Comparison of ENCODE assay signal across 8 mouse cellular contexts in the genomic region with DNA sequence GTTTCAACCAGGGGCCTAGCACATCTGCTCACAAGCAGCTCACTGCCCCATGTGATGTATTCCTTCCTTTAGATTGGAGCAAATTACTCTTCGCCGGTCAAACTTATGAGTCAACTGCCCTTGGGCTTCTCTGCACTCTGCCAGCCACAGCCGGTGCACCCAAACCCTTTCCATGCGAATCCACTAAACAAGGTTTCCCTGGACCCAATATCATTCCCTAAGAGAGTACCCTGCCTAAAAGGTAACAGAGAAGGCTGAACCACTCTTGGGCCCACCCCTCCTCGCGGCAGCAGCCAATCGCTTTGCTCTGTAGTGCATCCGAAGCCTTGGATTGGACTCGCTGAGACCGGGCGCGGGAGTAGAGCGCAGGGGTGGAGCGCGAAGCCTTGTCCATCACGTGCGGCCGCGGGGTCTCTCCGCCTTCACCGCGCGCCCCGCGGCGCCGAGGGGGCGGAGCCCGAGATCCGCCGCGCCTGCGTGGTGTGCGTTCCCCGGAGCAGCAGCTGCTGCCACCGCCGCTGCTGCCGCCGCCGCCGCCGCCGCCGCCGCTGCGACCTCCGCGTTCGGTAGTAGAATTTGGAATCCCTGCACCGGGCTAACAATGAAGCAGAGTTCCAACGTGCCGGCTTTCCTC. TPM values are rescaled to one million over a fixed set of nuclear protein-coding genes. Genes with fewer than 3 reads are reported as not detected.
DNase-seq lines count a peak whose midpoint lies in the region; ATAC-seq and TF ChIP-seq lines count a peak whose summit lies in the region.

Gene Hsf2 (plus strand): TSS at position 478 of the 634 bp plus-strand sequence.

- TF ChIP-seq EP300 in CH12.LX (IDR thresholded peaks at IDR 0.05; ENCODE audit: low read length) = no peak

- peak within 1 kb of the TSS; percentile 93; the same call in 1 of the 2 replicates for H3K4me2 ChIP-seq in CH12.LX (ENCODE audit: insufficient read depth, low read depth, poor library complexity, severe bottlenecking)
- peak within 1 kb of the TSS; percentile 70 for H3K4me2 ChIP-seq in forebrain, embryonic 11.5 days (ENCODE audit: low read depth, low read length, severe bottlenecking)
- peak within 1 kb of the TSS; percentile 75 for H3K4me2 ChIP-seq in heart, embryonic 16.5 days (ENCODE audit: low read depth, low read length)
- peak within 1 kb of the TSS; percentile 90 for H3K4me2 ChIP-seq in liver, embryonic 15.5 days
- peak within 1 kb of the TSS; percentile 71 for H3K4me2 ChIP-seq in neural tube, embryonic 12.5 days (replicated peaks)

- H3K27ac ChIP-seq in CH12.LX (ENCODE audit: insufficient read depth, low read depth) = no peak within 1 kb of the TSS
- peak within 1 kb of the TSS; percentile 97 for H3K27ac ChIP-seq in forebrain, embryonic 11.5 days (ENCODE audit: low read depth, low read length)
- peak within 1 kb of the TSS; percentile 94 for H3K27ac ChIP-seq in heart, embryonic 16.5 days (ENCODE audit: low read length)
- peak within 1 kb of the TSS; percentile 65 for H3K27ac ChIP-seq in liver, embryonic 15.5 days (replicated peaks)
- peak within 1 kb of the TSS; percentile 98 for H3K27ac ChIP-seq in neural tube, embryonic 12.5 days

- no peaks in the 10 kb centered on the region for H3K9me3 ChIP-seq in CH12.LX (replicated peaks; ENCODE audit: low read length)
- no peaks in the 10 kb centered on the region for H3K9me3 ChIP-seq in forebrain, embryonic 11.5 days (ENCODE audit: control insufficient read depth, low read length)
- H3K9me3 ChIP-seq in heart, embryonic 16.5 days (replicated peaks; ENCODE audit: control insufficient read depth, low read length) = no peaks in the 10 kb centered on the region
- H3K9me3 ChIP-seq in liver, embryonic 15.5 days (replicated peaks) = no peaks in the 10 kb centered on the region
- H3K9me3 ChIP-seq in neural tube, embryonic 12.5 days = no peaks in the 10 kb centered on the region

- H3K4me1 ChIP-seq in CH12.LX (ENCODE audit: control insufficient read depth in 1 of 2, insufficient read depth in 2 of 2) = peaks cover 4 to 11% of the 10 kb centered on the region in 2 experiments; a peak in 3 of 4 replicates
- peaks cover 4% of the 10 kb centered on the region; the same call in 1 of the 2 replicates for H3K4me1 ChIP-seq in forebrain, embryonic 11.5 days (replicated peaks; ENCODE audit: control insufficient read depth, insufficient read depth, low read length)
- H3K4me1 ChIP-seq in heart, embryonic 16.5 days (ENCODE audit: control insufficient read depth, insufficient read depth, low read length) = no peaks in the 10 kb centered on the region; the same call in 1 of the 2 replicates
- H3K4me1 ChIP-seq in liver, embryonic 15.5 days (replicated peaks) = peaks cover 13% of the 10 kb centered on the region
- H3K4me1 ChIP-seq in neural tube, embryonic 12.5 days = peaks cover 14% of the 10 kb centered on the region; the same call in 1 of the 2 replicates

- H3K79me2 ChIP-seq in CH12.LX (replicated peaks; ENCODE audit: control insufficient read depth, extremely low read depth, insufficient read depth, poor library complexity, severe bottlenecking) = peaks cover 3% of the 10 kb centered on the region

- dilution Hi-C loops in CH12.LX (cut with MboI; ENCODE audit: extremely low pct_ligation_motif_present, extremely low pct_unique_long_range_greater_than_20kb, low sequenced_read_pairs) = no loop called here

- ATAC-seq in forebrain, embryonic 11.5 days (replicated peaks; ENCODE audit: low FRiP score) = peak; percentile 99
- peak; percentile 100 for ATAC-seq in heart, embryonic 16.5 days (replicated peaks; ENCODE audit: extremely low read depth, insufficient read depth, low FRiP score)
- peak; percentile 99 for ATAC-seq in liver, embryonic 15.5 days (ENCODE audit: insufficient read depth)
- ATAC-seq in neural tube, embryonic 12.5 days (ENCODE audit: low FRiP score, low read depth) = peak; percentile 99

- in situ Hi-C loops in CH12.LX (cut with MboI; ENCODE audit: low pct_ligation_motif_present, low pct_unique_long_range_greater_than_20kb, low sequenced_read_pairs) = no loop called here

- WGBS in forebrain, embryonic 11.5 days = 1% methylated on average over 51 of the region's 52 CpGs
- WGBS in heart, embryonic 16.5 days = 1% methylated on average over 52 of the region's 52 CpGs
- WGBS in liver, embryonic 15.5 days (ENCODE audit: insufficient replicate concordance) = 1% methylated on average over 52 of the region's 52 CpGs
- 1% methylated on average over 49 of the region's 52 CpGs for WGBS in neural tube, embryonic 12.5 days

- peak; percentile 90 for DNase-seq in CH12.LX (ENCODE audit: extremely low read depth)
- peak; percentile 81 for DNase-seq in c-Kit-positive CD71-positive TER-119-negative erythroid progenitor cells, embryonic 14.5 days (ENCODE audit: low read depth)
- DNase-seq in forebrain, embryonic 11.5 days (ENCODE audit: low spot score) = peak; percentile 97
- peak; percentile 97 for DNase-seq in kidney, postnatal 36 days
- DNase-seq in telencephalon, adult 2 months (ENCODE audit: low read depth, low spot score) = peak; percentile 94

- H3K27me3 ChIP-seq in CH12.LX (replicated peaks) = no peaks in the 10 kb centered on the region
- no peaks in the 10 kb centered on the region for H3K27me3 ChIP-seq in forebrain, embryonic 11.5 days (ENCODE audit: control insufficient read depth, insufficient read depth, low read length)
- no peaks in the 10 kb centered on the region for H3K27me3 ChIP-seq in heart, embryonic 16.5 days (ENCODE audit: control insufficient read depth, insufficient read depth, low read length)
- H3K27me3 ChIP-seq in liver, embryonic 15.5 days = 0 out of 2 replicates have a peak, but pooled peaks cover 4% of the 10 kb centered on the region
- no peaks in the 10 kb centered on the region for H3K27me3 ChIP-seq in neural tube, embryonic 12.5 days (replicated peaks)

- no peak for TF ChIP-seq CTCF in CH12.LX (conservative IDR thresholded peaks at IDR 0.05 in 1 of 2, IDR thresholded peaks at IDR 0.05 in 1 of 2; ENCODE audit: low read depth in 2 of 2, low read length in 2 of 2)

- H3K4me3 ChIP-seq in CH12.LX (replicated peaks in 1 of 3; ENCODE audit: low read depth in 2 of 3, low read length in 2 of 3, poor library complexity in 1 of 3) = peak within 1 kb of the TSS; percentile 72 to 87 (median 78)
- H3K4me3 ChIP-seq in forebrain, embryonic 11.5 days (ENCODE audit: low read depth, low read length) = peak within 1 kb of the TSS; percentile 89
- H3K4me3 ChIP-seq in heart, embryonic 16.5 days (ENCODE audit: low read length) = peak within 1 kb of the TSS; percentile 93
- H3K4me3 ChIP-seq in liver, embryonic 15.5 days (replicated peaks) = peak within 1 kb of the TSS; percentile 67
- peak within 1 kb of the TSS; percentile 94 for H3K4me3 ChIP-seq in neural tube, embryonic 12.5 days

- no peak for TF ChIP-seq RAD21 in CH12.LX (IDR thresholded peaks at IDR 0.05; ENCODE audit: low read depth, low read length)

- H3K36me3 ChIP-seq in CH12.LX (replicated peaks in 1 of 2; ENCODE audit: control insufficient read depth in 1 of 2, insufficient read depth in 1 of 2, low read length in 1 of 2) = no peaks in the 10 kb centered on the region
- no peaks in the 10 kb centered on the region for H3K36me3 ChIP-seq in forebrain, embryonic 11.5 days (ENCODE audit: control insufficient read depth, insufficient read depth, low read length)
- H3K36me3 ChIP-seq in heart, embryonic 16.5 days (ENCODE audit: control insufficient read depth, insufficient read depth) = no peaks in the 10 kb centered on the region
- no peaks in the 10 kb centered on the region for H3K36me3 ChIP-seq in liver, embryonic 15.5 days (replicated peaks)
- 0 out of 2 replicates have a peak, but pooled peaks cover 5% of the 10 kb centered on the region for H3K36me3 ChIP-seq in neural tube, embryonic 12.5 days

- peak within 1 kb of the TSS; percentile 84 for H3K9ac ChIP-seq in CH12.LX (ENCODE audit: insufficient read depth, low read depth)
- H3K9ac ChIP-seq in forebrain, embryonic 11.5 days (ENCODE audit: low read length) = peak within 1 kb of the TSS; percentile 97
- H3K9ac ChIP-seq in heart, embryonic 16.5 days (ENCODE audit: low read length) = peak within 1 kb of the TSS; percentile 97
- peak within 1 kb of the TSS; percentile 62 for H3K9ac ChIP-seq in liver, embryonic 15.5 days
- peak within 1 kb of the TSS; percentile 98 for H3K9ac ChIP-seq in neural tube, embryonic 12.5 days

- TF ChIP-seq POLR2A in CH12.LX (IDR thresholded peaks at IDR 0.05; ENCODE audit: low read depth, low read length) = peak; percentile 49

TF ChIP-seq in CH12.LX, 34 proteins besides CTCF, POLR2A, EP300 and RAD21 (continues in another document):
- TF ChIP-seq BHLHE40 (IDR thresholded peaks at IDR 0.05; ENCODE audit: low read depth, low read length) (peak; percentile 96), SMC3 (IDR thresholded peaks at IDR 0.05; ENCODE audit: low read depth, low read length) (no peak), CHD1 (IDR thresholded peaks at IDR 0.05; ENCODE audit: low read depth, low read length) (no peak), SIN3A (IDR thresholded peaks at IDR 0.05; ENCODE audit: low read length) (0 out of 2 replicates have a peak, but pooled peaks have one; percentile 45), NRF1 (IDR thresholded peaks at IDR 0.05; ENCODE audit: low read depth, low read length) (peak; percentile 88), MAX (IDR thresholded peaks at IDR 0.05; ENCODE audit: low read length) (peak; percentile 92), USF1 (IDR thresholded peaks at IDR 0.05; ENCODE audit: low read depth, low read length) (peak; percentile 71), JUND (conservative IDR thresholded peaks at IDR 0.05; ENCODE audit: low read depth, low read length) (no peak), TBP (conservative IDR thresholded peaks at IDR 0.05; ENCODE audit: low read depth, low read length) (0 out of 2 replicates have a peak, but pooled peaks have one; percentile 25), ELF1 (IDR thresholded peaks at IDR 0.05; ENCODE audit: low read depth, low read length) (0 out of 2 replicates have a peak, but pooled peaks have one; percentile 10), ZMIZ1 (IDR thresholded peaks at IDR 0.05; ENCODE audit: low read depth, low read length) (0 out of 2 replicates have a peak, but pooled peaks have one; percentile 35), NELFE (IDR thresholded peaks at IDR 0.05; ENCODE audit: low read depth, low read length) (0 out of 2 replicates have a peak, but pooled peaks have one; percentile 59), UBTF (IDR thresholded peaks at IDR 0.05; ENCODE audit: low read depth, low read length) (no peak), CHD2 (IDR thresholded peaks at IDR 0.05; ENCODE audit: low read length) (peak; percentile 50; the same call in 1 of the 2 replicates)

RNA-seq across cellular contexts. Expression of gene Hsf2, which starts in this region (rescaled TPM):
- total RNA-seq in CH12.LX (2012; rRNA removed) = 7.2 and 7.4 TPM in 2 replicates
- total RNA-seq in CH12.LX (2014; rRNA removed) = 11.9 and 13.3 TPM in 2 replicates
- 7.5 and 8.4 TPM in 2 replicates for polyA plus RNA-seq in CH12.LX (2012; ENCODE audit: insufficient read length, low read depth)
- polyA plus RNA-seq in forebrain, embryonic 11.5 days (2014; fragmentation: Nextera tagmentation; extraction: Ambion mirVana) = 59.8 and 65.3 TPM in 2 replicates
- polyA plus RNA-seq in heart, embryonic 16.5 days (2015; fragmentation: Nextera tagmentation; extraction: Ambion mirVana) = 19.8 and 20.4 TPM in 2 replicates
- polyA plus RNA-seq in liver, embryonic 15.5 days (2015; fragmentation: Nextera tagmentation; extraction: Ambion mirVana) = 8.5 and 9.8 TPM in 2 replicates
- polyA plus RNA-seq in neural tube, embryonic 12.5 days (2016; fragmentation: Nextera tagmentation; extraction: Ambion mirVana) = 59.7 and 70.8 TPM in 2 replicates
